Mouse (Mus musculus): ENCODE measurements around the gene Dnaic1. TPM values are rescaled to one million over a fixed set of nuclear protein-coding genes. Genes with fewer than 3 reads are reported as not detected.
A peak's percentile ranks its signal among the peaks of the same experiment; 100 is the strongest.
"Not testable (repeated sequence)": the region's sequence is repeated elsewhere in the genome, so short reads cannot be mapped to it uniquely, and the experiment has no call there.

Gene Dnaic1
- polyA plus RNA-seq, 1 experiment from 2014 or later = 4.8 TPM

GRCm38 (mm10) chr4:41678863-41679262 is 109.3 kb downstream of the Dnaic1 start:
- Histone ChIP-seq H3K4me3 (ENCODE audit: low read depth, low read length) (no peak overlapping the region), H3K27me3 (ENCODE audit: control insufficient read depth, insufficient read depth, low read length) (no peaks in the 10 kb centered on the region), H3K9me3 (ENCODE audit: control insufficient read depth, low read depth, low read length) (no peaks in the 10 kb centered on the region), H3K9ac (replicated peaks; ENCODE audit: low read depth, low read length) (no peak overlapping the region), H3K4me2 (replicated peaks; ENCODE audit: low read depth, low read length) (no peak overlapping the region), H3K4me1 (ENCODE audit: control insufficient read depth, insufficient read depth, low read length) (peaks cover 44% of the 10 kb centered on the region), H3K27ac (ENCODE audit: low read length) (no peak overlapping the region), H3K36me3 (ENCODE audit: control insufficient read depth, insufficient read depth, low read length) (no peaks in the 10 kb centered on the region)
- WGBS = 65% methylated on average over 6 of the region's 6 CpGs
- ATAC-seq (ENCODE audit: insufficient number of reproducible peaks, insufficient read depth, low FRiP score, low read depth) = no peak

GRCm38 (mm10) chr4:41679291-41679690 is 109.7 kb downstream of the Dnaic1 start:
- 56% methylated on average over 1 of the region's 2 CpGs for WGBS
- H3K27ac ChIP-seq (ENCODE audit: low read length) = no peak overlapping the region
- no peak overlapping the region for H3K9ac ChIP-seq (replicated peaks; ENCODE audit: low read depth, low read length)
- peaks cover 44% of the 10 kb centered on the region for H3K4me1 ChIP-seq (ENCODE audit: control insufficient read depth, insufficient read depth, low read length)
- no peak overlapping the region for H3K4me3 ChIP-seq (ENCODE audit: low read depth, low read length)
- no peak overlapping the region for H3K4me2 ChIP-seq (replicated peaks; ENCODE audit: low read depth, low read length)
- no peaks in the 10 kb centered on the region for H3K36me3 ChIP-seq (ENCODE audit: control insufficient read depth, insufficient read depth, low read length)
- no peaks in the 10 kb centered on the region for H3K9me3 ChIP-seq (ENCODE audit: control insufficient read depth, low read depth, low read length)
- no peaks in the 10 kb centered on the region for H3K27me3 ChIP-seq (ENCODE audit: control insufficient read depth, insufficient read depth, low read length)
- peak; percentile 56; the same call in 1 of the 2 replicates for ATAC-seq (ENCODE audit: insufficient number of reproducible peaks, insufficient read depth, low FRiP score, low read depth)

DNA sequence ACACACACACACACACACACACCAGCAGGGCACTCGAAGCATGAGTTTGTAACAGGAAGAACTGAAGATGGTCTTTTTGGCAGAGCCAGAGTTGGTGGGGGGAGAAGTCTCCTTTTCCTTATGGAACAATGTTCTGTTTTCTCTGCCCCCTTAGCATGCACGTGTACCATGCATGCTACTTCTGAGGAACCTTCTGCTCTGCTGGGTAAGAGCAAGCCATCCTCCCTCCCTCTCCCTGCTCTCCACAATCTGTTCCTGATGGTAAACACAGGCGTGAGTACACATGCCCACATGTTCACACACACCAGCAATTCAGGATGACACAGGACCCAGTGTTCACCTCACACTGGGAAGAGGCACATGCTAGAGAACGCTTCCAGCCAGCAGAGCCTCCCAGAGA is 111.6 kb downstream of the Dnaic1 start:
- H3K4me3 ChIP-seq (ENCODE audit: low read depth, low read length) = no peak overlapping the region
- 49% methylated on average over 4 of the region's 4 CpGs for WGBS
- H3K27me3 ChIP-seq (ENCODE audit: control insufficient read depth, insufficient read depth, low read length) = no peaks in the 10 kb centered on the region
- ATAC-seq (ENCODE audit: insufficient number of reproducible peaks, insufficient read depth, low FRiP score, low read depth) = no peak
- H3K9ac ChIP-seq (replicated peaks; ENCODE audit: low read depth, low read length) = no peak overlapping the region
- H3K36me3 ChIP-seq (ENCODE audit: control insufficient read depth, insufficient read depth, low read length) = no peaks in the 10 kb centered on the region
- no peak overlapping the region for H3K4me2 ChIP-seq (replicated peaks; ENCODE audit: low read depth, low read length)
- H3K4me1 ChIP-seq (ENCODE audit: control insufficient read depth, insufficient read depth, low read length) = peaks cover 41% of the 10 kb centered on the region
- no peaks in the 10 kb centered on the region for H3K9me3 ChIP-seq (ENCODE audit: control insufficient read depth, low read depth, low read length)
- H3K27ac ChIP-seq (ENCODE audit: low read length) = no peak overlapping the region

DNA sequence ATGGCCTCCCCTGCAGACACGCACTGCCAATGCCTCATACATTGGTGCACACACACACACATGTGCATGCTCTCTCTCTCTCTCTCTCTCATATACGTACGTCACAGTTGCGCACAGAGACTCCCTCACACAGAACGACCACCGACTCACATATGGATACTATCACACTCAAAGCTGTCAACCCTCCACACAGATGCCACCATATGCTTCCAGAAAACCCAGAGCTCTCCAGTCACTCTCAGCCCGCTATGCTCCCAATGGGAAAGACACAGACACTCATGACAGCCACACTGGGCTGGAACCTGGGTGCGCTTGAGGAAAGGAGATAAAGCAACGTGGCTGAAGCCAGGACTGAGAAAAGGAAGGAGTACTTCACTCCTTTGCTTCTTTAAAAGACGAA is 112.4 kb downstream of the Dnaic1 start:
- H3K36me3 ChIP-seq (ENCODE audit: control insufficient read depth, insufficient read depth, low read length) = no peaks in the 10 kb centered on the region
- no peak overlapping the region for H3K9ac ChIP-seq (replicated peaks; ENCODE audit: low read depth, low read length)
- ATAC-seq (ENCODE audit: insufficient number of reproducible peaks, insufficient read depth, low FRiP score, low read depth) = no peak
- H3K27ac ChIP-seq (ENCODE audit: low read length) = no peak overlapping the region
- peaks cover 34% of the 10 kb centered on the region for H3K4me1 ChIP-seq (ENCODE audit: control insufficient read depth, insufficient read depth, low read length)
- 57% methylated on average over 10 of the region's 10 CpGs for WGBS
- no peak overlapping the region for H3K4me3 ChIP-seq (ENCODE audit: low read depth, low read length)
- no peak overlapping the region for H3K4me2 ChIP-seq (replicated peaks; ENCODE audit: low read depth, low read length)
- no peaks in the 10 kb centered on the region for H3K9me3 ChIP-seq (ENCODE audit: control insufficient read depth, low read depth, low read length)
- no peaks in the 10 kb centered on the region for H3K27me3 ChIP-seq (ENCODE audit: control insufficient read depth, insufficient read depth, low read length)

GRCm38 (mm10) chr4:41682789-41683188 is 113.2 kb downstream of the Dnaic1 start:
- Histone ChIP-seq H3K27ac (ENCODE audit: low read length) (peak overlapping the region; percentile 74; the same call in 1 of the 2 replicates), H3K9me3 (ENCODE audit: control insufficient read depth, low read depth, low read length) (no peaks in the 10 kb centered on the region), H3K4me1 (ENCODE audit: control insufficient read depth, insufficient read depth, low read length) (peaks cover 25% of the 10 kb centered on the region), H3K27me3 (ENCODE audit: control insufficient read depth, insufficient read depth, low read length) (no peaks in the 10 kb centered on the region), H3K9ac (replicated peaks; ENCODE audit: low read depth, low read length) (no peak overlapping the region), H3K4me3 (ENCODE audit: low read depth, low read length) (no peak overlapping the region), H3K36me3 (ENCODE audit: control insufficient read depth, insufficient read depth, low read length) (no peaks in the 10 kb centered on the region), H3K4me2 (replicated peaks; ENCODE audit: low read depth, low read length) (0 out of 2 replicates have a peak overlapping the region, but pooled peaks have one; percentile 4)
- ATAC-seq (ENCODE audit: insufficient number of reproducible peaks, insufficient read depth, low FRiP score, low read depth) = no peak
- WGBS = 21% methylated on average over 6 of the region's 6 CpGs

DNA sequence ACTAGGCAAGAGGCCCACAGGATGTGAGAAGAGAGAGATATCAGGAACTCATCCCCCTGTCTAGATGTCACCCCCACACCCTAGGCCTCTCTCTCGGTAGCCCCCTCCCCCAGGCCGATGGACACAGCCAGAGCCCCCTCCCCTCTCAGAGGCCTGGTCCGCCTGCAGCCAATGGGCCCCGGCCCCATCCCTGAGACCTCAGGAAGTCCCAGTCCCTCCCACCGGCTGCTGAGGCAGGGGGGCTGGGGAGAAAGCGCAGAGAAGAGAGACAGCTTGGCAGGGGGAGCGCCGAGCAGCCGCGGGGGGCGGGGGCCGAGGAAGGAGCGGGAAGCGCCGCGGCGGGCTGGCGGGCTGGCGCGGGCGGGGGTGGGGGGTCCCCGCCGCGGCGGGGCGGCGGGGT is 113.7 kb downstream of the Dnaic1 start:
- H3K27ac ChIP-seq (ENCODE audit: low read length); H3K4me3 ChIP-seq (ENCODE audit: low read depth, low read length); H3K36me3 ChIP-seq (ENCODE audit: control insufficient read depth, insufficient read depth, low read length); H3K27me3 ChIP-seq (ENCODE audit: control insufficient read depth, insufficient read depth, low read length); H3K9me3 ChIP-seq (ENCODE audit: control insufficient read depth, low read depth, low read length); H3K9ac ChIP-seq (replicated peaks; ENCODE audit: low read depth, low read length): not testable (repeated sequence)
- WGBS = 0% methylated on average over 2 of the region's 27 CpGs
- ATAC-seq (ENCODE audit: insufficient number of reproducible peaks, insufficient read depth, low FRiP score, low read depth) = peak; percentile 50; the same call in 1 of the 2 replicates
- H3K4me2 ChIP-seq (replicated peaks; ENCODE audit: low read depth, low read length) = 0 out of 2 replicates have a peak overlapping the region, but pooled peaks have one; percentile 20
- H3K4me1 ChIP-seq (ENCODE audit: control insufficient read depth, insufficient read depth, low read length) = peaks cover 24% of the 10 kb centered on the region

DNA sequence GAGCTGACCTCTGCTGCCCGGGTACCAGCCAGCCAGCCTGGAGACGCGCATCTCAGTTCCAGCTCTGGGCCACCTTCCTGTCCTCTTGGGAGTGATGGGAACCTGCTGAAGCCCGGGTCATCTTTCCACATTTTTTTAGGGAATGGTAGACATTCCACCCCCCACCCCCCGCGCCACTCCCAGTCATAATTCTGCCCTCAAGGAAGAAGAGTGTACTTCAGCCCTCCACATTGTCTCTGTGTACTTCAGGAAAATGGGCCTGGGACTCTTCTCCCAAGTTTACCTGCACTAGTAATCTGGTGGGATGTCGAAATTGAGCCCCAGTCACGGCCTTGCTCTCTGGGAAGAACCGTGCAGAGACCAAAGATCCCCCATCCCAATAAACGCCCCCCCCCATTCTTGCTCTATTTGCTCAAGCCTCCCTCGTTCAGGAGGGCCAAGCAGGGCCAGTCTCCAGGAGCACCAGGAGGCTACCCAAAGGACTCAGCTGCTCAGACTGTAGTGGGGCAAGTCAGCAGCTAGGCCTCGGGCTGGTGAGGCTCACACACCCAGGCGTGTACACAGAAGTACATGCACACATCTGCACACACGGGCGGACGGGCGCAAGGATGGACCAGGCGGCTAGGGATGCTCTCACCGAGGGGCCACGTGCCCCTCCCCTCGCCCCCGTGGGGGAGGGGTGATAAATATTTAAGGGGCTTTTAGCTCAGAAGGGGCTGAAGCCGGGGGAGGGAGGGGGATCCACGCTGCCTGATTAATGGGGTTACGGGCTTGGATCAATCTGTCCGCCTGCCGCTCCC is 114.8 kb downstream of the Dnaic1 start:
- Histone ChIP-seq H3K4me1 (ENCODE audit: control insufficient read depth, insufficient read depth, low read length) (peaks cover 21% of the 10 kb centered on the region), H3K4me2 (replicated peaks; ENCODE audit: low read depth, low read length) (peak overlapping the region; percentile 22; the same call in 1 of the 2 replicates), H3K27ac (ENCODE audit: low read length) (peak overlapping the region; percentile 10; the same call in 1 of the 2 replicates)
- not testable (repeated sequence) for H3K27me3 ChIP-seq (ENCODE audit: control insufficient read depth, insufficient read depth, low read length); H3K36me3 ChIP-seq (ENCODE audit: control insufficient read depth, insufficient read depth, low read length); ATAC-seq (ENCODE audit: insufficient number of reproducible peaks, insufficient read depth, low FRiP score, low read depth); H3K9ac ChIP-seq (replicated peaks; ENCODE audit: low read depth, low read length); H3K9me3 ChIP-seq (ENCODE audit: control insufficient read depth, low read depth, low read length); H3K4me3 ChIP-seq (ENCODE audit: low read depth, low read length)
- WGBS = 7% methylated on average over 20 of the region's 27 CpGs

DNA sequence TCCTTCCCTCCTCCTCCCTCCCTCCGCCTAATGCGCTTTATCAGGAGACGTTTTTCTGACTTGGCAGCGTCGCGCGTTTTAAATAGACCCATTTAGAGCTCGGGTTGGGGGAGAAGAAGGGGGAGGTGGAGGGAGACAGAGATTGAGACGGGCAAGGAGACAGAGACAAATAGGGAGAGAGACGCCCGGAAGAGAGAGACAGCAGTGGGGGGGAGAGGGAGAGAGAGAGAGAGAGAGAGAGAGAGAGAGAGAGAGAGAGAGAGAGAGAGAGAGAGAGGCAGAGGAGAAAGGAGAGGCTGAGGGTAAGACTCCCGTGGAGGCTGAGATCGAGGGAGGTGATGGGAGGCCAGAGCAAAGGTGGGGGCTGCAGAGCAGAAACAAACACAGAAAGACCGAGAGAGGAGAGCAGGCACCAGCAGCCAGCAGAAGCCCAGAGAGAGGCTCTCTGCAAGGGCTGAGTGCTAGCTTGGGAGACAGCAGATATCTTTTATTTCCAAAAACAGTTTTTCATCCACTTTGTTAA is 115.4 kb downstream of the Dnaic1 start:
- not testable (repeated sequence) for H3K4me3 ChIP-seq (ENCODE audit: low read depth, low read length); H3K36me3 ChIP-seq (ENCODE audit: control insufficient read depth, insufficient read depth, low read length); H3K27me3 ChIP-seq (ENCODE audit: control insufficient read depth, insufficient read depth, low read length); H3K4me2 ChIP-seq (replicated peaks; ENCODE audit: low read depth, low read length); H3K9ac ChIP-seq (replicated peaks; ENCODE audit: low read depth, low read length); H3K9me3 ChIP-seq (ENCODE audit: control insufficient read depth, low read depth, low read length); ATAC-seq (ENCODE audit: insufficient number of reproducible peaks, insufficient read depth, low FRiP score, low read depth); H3K27ac ChIP-seq (ENCODE audit: low read length)
- H3K4me1 ChIP-seq (ENCODE audit: control insufficient read depth, insufficient read depth, low read length) = peaks cover 16% of the 10 kb centered on the region
- WGBS = under 1% methylated on average over 14 of the region's 14 CpGs

Data from stomach, embryonic 14.5 days (tissue).